Mouse (Mus musculus) urinary bladder, adult 2 months (tissue): ENCODE measurements around the gene Itgb1bp1. TPM values are rescaled to one million over a fixed set of nuclear protein-coding genes. Genes with fewer than 3 reads are reported as not detected.

Experiments
- DNase-seq: peaks from one replicate; pipeline ENCODE4 v3.0.0; 2022; ENCODE audit warnings: low spot score
- polyA plus RNA-seq: library from polyadenylated mRNA; depleted of rRNA; stranded (reverse); fragments of >200 nt; gene quantifications from 2 replicates; pipeline ENCODE4 v1.2.3, GENCODE M21; 2012; rRNA removed

Gene Itgb1bp1
- polyA plus RNA-seq, 1 experiment: 34.6 TPM

DNA sequence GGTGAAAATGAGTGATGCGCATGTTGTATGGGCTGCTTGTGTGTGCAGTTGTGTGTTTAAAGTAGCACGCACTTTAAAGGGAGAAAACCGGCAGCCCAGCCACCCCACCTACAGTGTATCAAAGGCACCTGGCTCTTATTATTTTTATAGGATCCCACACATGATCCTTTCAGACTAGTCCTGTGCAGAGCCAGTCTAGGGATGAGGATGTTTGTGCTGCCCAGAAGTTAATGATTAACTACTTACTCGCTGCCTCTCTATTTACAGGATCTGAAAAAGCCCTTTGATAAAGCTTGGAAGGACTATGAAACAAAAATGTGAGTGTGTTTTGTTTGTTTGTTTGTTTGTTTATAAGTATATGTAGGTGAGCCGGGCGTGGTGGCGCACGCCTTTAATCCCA, 85.5 kb downstream of the Itgb1bp1 start:
- DNase-seq: no peak

DNA sequence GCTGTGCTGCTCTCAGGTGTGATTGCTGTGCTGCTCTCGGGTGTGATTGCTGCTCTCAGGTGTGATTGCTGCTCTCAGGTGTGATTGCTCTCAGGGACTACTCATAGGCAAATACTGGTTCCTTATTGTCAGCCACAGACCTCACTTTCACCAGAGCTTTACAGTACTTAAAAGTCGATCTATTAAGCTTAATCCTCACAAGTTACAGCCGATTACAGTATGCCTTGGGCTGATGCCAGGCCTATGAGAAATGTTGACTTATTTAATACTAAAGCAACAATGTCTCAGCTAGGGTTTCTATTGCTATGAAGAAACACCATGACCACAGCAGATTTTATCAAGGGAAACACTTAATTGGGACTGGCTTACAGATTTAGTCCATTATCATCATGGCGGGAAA, 89.7 kb downstream of the Itgb1bp1 start:
- no peak for DNase-seq

DNA sequence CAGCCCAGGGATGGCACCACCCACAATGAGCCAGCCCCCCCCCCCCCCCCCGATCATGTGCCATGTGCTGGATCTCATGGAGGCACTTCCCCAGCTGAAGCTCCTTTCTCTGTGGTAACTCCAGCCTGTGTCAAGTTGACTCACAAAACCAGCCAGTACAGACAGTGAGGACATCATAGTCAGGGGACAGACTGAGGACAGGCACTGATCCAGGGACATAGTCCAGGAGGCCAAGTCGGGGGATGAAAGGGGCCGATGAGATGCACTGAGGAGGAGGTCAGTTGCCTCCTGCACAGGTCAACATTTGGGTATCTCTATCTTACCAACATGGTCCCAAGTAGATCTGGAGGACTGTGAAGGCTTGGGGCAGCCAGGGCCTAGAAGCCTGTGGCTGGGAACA, 90.6 kb downstream of the Itgb1bp1 start:
- DNase-seq: no peak

DNA sequence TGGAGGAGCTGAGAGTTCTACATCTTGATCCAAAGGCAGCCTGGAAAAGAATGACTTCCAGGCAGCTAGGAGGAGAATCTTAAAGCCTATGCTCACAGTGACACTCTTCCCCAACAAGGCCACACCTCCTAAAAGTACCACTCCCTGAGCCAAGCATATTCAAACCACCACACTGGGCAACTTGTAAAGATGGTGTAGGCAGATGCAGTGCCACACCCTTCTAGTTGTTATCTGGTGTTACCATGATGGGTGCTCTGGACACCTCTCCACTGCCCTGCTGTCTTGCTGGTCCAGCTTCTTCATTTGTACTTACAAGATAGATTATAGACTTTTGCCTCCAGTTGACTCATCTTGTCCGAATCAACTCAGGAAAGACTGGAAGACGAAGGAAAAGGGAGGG, 94.5 kb downstream of the Itgb1bp1 start:
- DNase-seq: no peak

Other genes starting within 250 kb of the Itgb1bp1 start
- gene Cpsf3, start 893 bp downstream of the Itgb1bp1 start, polyA plus RNA-seq: 46.1 and 52.6 TPM in 2 replicates
- 106 and 150 TPM in 2 replicates for gene Iah1, start 30.1 kb upstream of the Itgb1bp1 start, polyA plus RNA-seq
- 26.5 and 28.8 TPM in 2 replicates for gene Adam17, start 87.3 kb upstream of the Itgb1bp1 start, polyA plus RNA-seq
- gene Ywhaq, start 131.4 kb upstream of the Itgb1bp1 start, polyA plus RNA-seq: 195 and 205 TPM in 2 replicates